Mouse (Mus musculus) MEL (cell line): ENCODE measurements around the gene Secisbp2.

Source experiments
- CTCF ChIP-seq, 3 experiments: IDR thresholded peaks in 2 of 3; conservative IDR thresholded peaks in 1 of 3; 2 replicates each; pipeline ENCODE4 v1.5.1; 2011 to 2012; ENCODE audit warnings: low read length in 3 of 3, low read depth in 2 of 3, mild to moderate bottlenecking in 2 of 3, improper control_type of control experiment in 1 of 3, inconsistent platforms in 1 of 3, mixed read lengths in 1 of 3, moderate library complexity in 1 of 3; ENCODE audit not compliant: control insufficient read depth in 1 of 3, insufficient read depth in 1 of 3, poor library complexity in 1 of 3, severe bottlenecking in 1 of 3
- TAL1 ChIP-seq: IDR thresholded peaks from 2 replicates; pipeline ENCODE4 v1.6.1; 2012; ENCODE audit warnings: mild to moderate bottlenecking, inconsistent platforms, low read length, moderate library complexity, mixed read lengths

GRCm38 (mm10) chr13:51618602-51619001 is 32.9 kb upstream of the Secisbp2 start:
- TF ChIP-seq CTCF (IDR thresholded peaks at IDR 0.05 in 2 of 3, conservative IDR thresholded peaks at IDR 0.05 in 1 of 3; ENCODE audit: control insufficient read depth in 1 of 3, insufficient read depth in 1 of 3, low read depth in 2 of 3, low read length in 3 of 3, poor library complexity in 1 of 3, severe bottlenecking in 1 of 3) (no peak), TAL1 (no peak)
